ENCODE assay signal across 34 mouse cellular contexts in genomic region chrX:59485426-59485825, GRCm38 (mm10).
"Had no signal": no experiment of that assay in that cellular context is flagged by ENCODE, and none has a peak within 500 bp of the region (broad histone marks: within the 10 kb centered on the region; RNA-seq: fewer than 3 reads in every experiment).

No protein-coding gene starts in this region.

- H3K4me2 ChIP-seq: heart, embryonic 11.5 days; heart, embryonic 12.5 days; heart, embryonic 13.5 days; heart, embryonic 15.5 days; hindbrain, embryonic 12.5 days; hindbrain, embryonic 13.5 days; hindbrain, embryonic 14.5 days; hindbrain, embryonic 15.5 days; intestine, embryonic 15.5 days; kidney, embryonic 15.5 days had no signal

- DNase-seq: heart, postnatal 10 days; heart, postnatal 14 days; heart, postnatal 36 days; heart, postnatal 4 days; kidney, adult 11 months; kidney, adult 18-20 months; kidney, adult 2 months; kidney, adult 8-10 months; kidney, adult 9 months; kidney, postnatal 10 days; kidney, postnatal 14 days; kidney, postnatal 25 days; kidney, postnatal 36 days; kidney, postnatal 4 days; layer of hippocampus, adult 9-11 months; layer of hippocampus, postnatal 36 days had no signal

- H3K27ac ChIP-seq: heart, embryonic 13.5 days; heart, embryonic 15.5 days; hindbrain, embryonic 10.5 days; hindbrain, embryonic 12.5 days; hindbrain, embryonic 13.5 days; hindbrain, embryonic 14.5 days; hindbrain, embryonic 15.5 days; intestine, embryonic 15.5 days; kidney, embryonic 15.5 days; kidney, postnatal 0 days; layer of hippocampus, adult 2 months; left cerebral cortex, adult 2 months had no signal

- H3K4me1 ChIP-seq: heart, embryonic 12.5 days; heart, embryonic 13.5 days; heart, embryonic 15.5 days; hindbrain, embryonic 10.5 days; hindbrain, embryonic 12.5 days; hindbrain, embryonic 13.5 days; hindbrain, embryonic 15.5 days; intestine, embryonic 15.5 days; kidney, embryonic 15.5 days had no signal

- ATAC-seq: hindbrain, embryonic 16.5 days; inflammation-experienced regulatory T-cells, adult 6 months; intestine, embryonic 15.5 days; intestine, embryonic 16.5 days; intestine, postnatal 0 days had no signal

- H3K9ac ChIP-seq: heart, embryonic 12.5 days; heart, embryonic 13.5 days; heart, embryonic 15.5 days; hindbrain, embryonic 12.5 days; hindbrain, embryonic 13.5 days; hindbrain, embryonic 14.5 days; hindbrain, embryonic 15.5 days; intestine, embryonic 15.5 days; kidney, embryonic 15.5 days had no signal

- H3K27me3 ChIP-seq: heart, embryonic 12.5 days; heart, embryonic 13.5 days; heart, embryonic 15.5 days; hindbrain, embryonic 12.5 days; hindbrain, embryonic 13.5 days; hindbrain, embryonic 15.5 days; intestine, embryonic 15.5 days; kidney, embryonic 15.5 days had no signal

- H3K36me3 ChIP-seq: heart, embryonic 12.5 days; heart, embryonic 13.5 days; heart, embryonic 15.5 days; hindbrain, embryonic 10.5 days; hindbrain, embryonic 12.5 days; hindbrain, embryonic 13.5 days; hindbrain, embryonic 15.5 days; intestine, embryonic 15.5 days; kidney, embryonic 15.5 days had no signal

- H3K4me3 ChIP-seq: heart, embryonic 12.5 days; heart, embryonic 13.5 days; heart, embryonic 15.5 days; hindbrain, embryonic 10.5 days; hindbrain, embryonic 12.5 days; hindbrain, embryonic 13.5 days; hindbrain, embryonic 15.5 days; intestine, embryonic 15.5 days; kidney, embryonic 15.5 days; layer of hippocampus, adult 2 months; left cerebral cortex, adult 2 months had no signal

- H3K9me3 ChIP-seq: heart, embryonic 12.5 days; heart, embryonic 13.5 days; heart, embryonic 15.5 days; hindbrain, embryonic 10.5 days; hindbrain, embryonic 12.5 days; hindbrain, embryonic 13.5 days; hindbrain, embryonic 15.5 days; intestine, embryonic 15.5 days; kidney, embryonic 15.5 days had no signal
